Mouse (Mus musculus): Measurements from ENCODE around the gene Prkch.

DNA sequence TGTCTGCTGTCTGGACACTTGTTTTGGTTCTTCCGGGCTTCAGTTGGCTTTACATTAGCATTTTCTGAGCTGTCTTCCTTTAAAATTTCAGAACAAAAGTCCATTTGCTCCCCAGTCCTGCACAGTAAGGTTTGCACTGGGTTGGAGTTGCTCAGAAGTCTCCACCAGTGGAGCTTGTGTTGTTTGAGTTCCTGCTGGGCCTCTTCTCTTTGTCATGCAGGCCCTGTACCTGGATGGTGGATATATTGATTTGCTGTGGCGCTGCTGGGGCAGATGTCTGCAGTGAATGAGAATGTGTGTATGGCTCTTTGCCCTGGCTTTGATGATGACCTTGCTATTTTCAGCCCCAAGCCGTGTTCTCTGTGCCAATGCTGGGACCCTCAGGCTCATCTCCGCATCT lies 15.9 kb downstream of the Prkch start:
- TF ChIP-seq CTCF (IDR thresholded peaks at IDR 0.05; ENCODE audit: low read depth, low read length), result no peak
- TF ChIP-seq GATA1 (IDR thresholded peaks at IDR 0.05; ENCODE audit: borderline replicate concordance, low read length), result no peak
